In the genomic region with DNA sequence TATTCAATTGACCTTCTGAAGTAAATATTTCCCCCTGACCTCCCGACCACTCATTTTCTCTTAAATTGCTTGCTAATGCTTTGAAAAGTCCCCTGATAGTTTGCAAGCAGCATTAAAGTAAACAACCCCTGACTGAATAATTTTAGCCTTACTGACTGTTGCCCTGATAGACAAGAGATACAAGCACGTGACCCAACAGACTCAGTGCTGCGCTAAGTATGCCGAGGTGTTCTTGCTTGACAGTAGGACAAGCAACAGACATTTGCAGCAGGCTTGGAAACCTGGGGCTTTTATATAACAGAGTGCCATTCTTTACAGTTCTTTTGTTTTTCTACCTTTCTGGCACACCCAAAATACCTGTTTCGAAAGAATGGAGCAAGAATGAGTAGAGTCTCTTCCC, we compare ENCODE assay signal across 11 mouse cellular contexts.
DNase-seq lines count a peak whose midpoint lies in the region; ATAC-seq and TF ChIP-seq lines count a peak whose summit lies in the region.
"Had no signal": no experiment of that assay in that cellular context is flagged by ENCODE, and none has a peak within 500 bp of the region (broad histone marks: within the 10 kb centered on the region; RNA-seq: fewer than 3 reads in every experiment).

No protein-coding gene starts in this region.

- no peak overlapping the region for H3K9ac ChIP-seq in heart, postnatal 0 days (replicated peaks; ENCODE audit: low read depth, low read length)
- H3K9ac ChIP-seq in embryonic facial prominence, embryonic 12.5 days = no peak overlapping the region
- no peak overlapping the region for H3K9ac ChIP-seq in hindbrain, embryonic 12.5 days
- no peak overlapping the region for H3K9ac ChIP-seq in midbrain, embryonic 15.5 days

- TF ChIP-seq EP300 in heart, postnatal 0 days (IDR thresholded peaks at IDR 0.05; ENCODE audit: low read depth) = no peak

- no peaks in the 10 kb centered on the region for H3K4me1 ChIP-seq in heart, postnatal 0 days (ENCODE audit: control insufficient read depth, insufficient read depth)
- no peaks in the 10 kb centered on the region for H3K4me1 ChIP-seq in embryonic facial prominence, embryonic 12.5 days
- peaks cover 7% of the 10 kb centered on the region for H3K4me1 ChIP-seq in hindbrain, embryonic 12.5 days
- H3K4me1 ChIP-seq in midbrain, embryonic 15.5 days = peaks cover 8% of the 10 kb centered on the region; the same call in 1 of the 2 replicates

- no peak for TF ChIP-seq CTCF in heart, postnatal 0 days (IDR thresholded peaks at IDR 0.05; ENCODE audit: low read depth)

- 72% methylated on average over 5 of the region's 5 CpGs for WGBS in heart, postnatal 0 days
- 46% methylated on average over 5 of the region's 5 CpGs for WGBS in embryonic facial prominence, embryonic 12.5 days
- 63% methylated on average over 5 of the region's 5 CpGs for WGBS in hindbrain, embryonic 12.5 days
- WGBS in midbrain, embryonic 15.5 days = 70% methylated on average over 5 of the region's 5 CpGs

- no peak for ATAC-seq in heart, postnatal 0 days (ENCODE audit: insufficient read depth, low read depth)
- no peak for ATAC-seq in embryonic facial prominence, embryonic 12.5 days (ENCODE audit: insufficient number of reproducible peaks, insufficient read depth, low FRiP score, low TSS enrichment)
- peak; percentile 56; the same call in 1 of the 2 replicates for ATAC-seq in hindbrain, embryonic 12.5 days (ENCODE audit: low FRiP score)
- ATAC-seq in midbrain, embryonic 15.5 days (replicated peaks) = peak; percentile 43; the same call in 1 of the 2 replicates
- ATAC-seq in activated CD4-positive, CD25-positive, alpha-beta regulatory T cell, adult 4 months = no peak

- H3K4me3 ChIP-seq in heart, postnatal 0 days (ENCODE audit: low read depth, low read length) = no peak overlapping the region
- no peak overlapping the region for H3K4me3 ChIP-seq in embryonic facial prominence, embryonic 12.5 days
- H3K4me3 ChIP-seq in hindbrain, embryonic 12.5 days = 0 out of 2 replicates have a peak overlapping the region, but pooled peaks have one; percentile 14
- H3K4me3 ChIP-seq in midbrain, embryonic 15.5 days = no peak overlapping the region

- no peak for DNase-seq in heart, postnatal 0 days (ENCODE audit: low spot score)
- DNase-seq in heart, adult 9 months (ENCODE audit: low spot score in 2 of 2) = no peak
- DNase-seq in urinary bladder, postnatal 36 days (ENCODE audit: low spot score in 2 of 2) = no peak
- no peak for DNase-seq in adipocyte (ENCODE audit: low spot score)
- DNase-seq: kidney, adult 11 months; thymus, postnatal 25 days had no signal

- H3K27me3 ChIP-seq in heart, postnatal 0 days (ENCODE audit: control insufficient read depth, insufficient read depth, low read length) = no peaks in the 10 kb centered on the region
- H3K27me3 ChIP-seq in embryonic facial prominence, embryonic 12.5 days = no peaks in the 10 kb centered on the region
- no peaks in the 10 kb centered on the region for H3K27me3 ChIP-seq in hindbrain, embryonic 12.5 days
- no peaks in the 10 kb centered on the region for H3K27me3 ChIP-seq in midbrain, embryonic 15.5 days (replicated peaks)
- H3K27me3 ChIP-seq: CH12.LX had no signal

- H3K4me2 ChIP-seq in heart, postnatal 0 days (ENCODE audit: low read depth, low read length) = peak overlapping the region; percentile 7; the same call in 1 of the 2 replicates
- peak overlapping the region; percentile 39; the same call in 1 of the 2 replicates for H3K4me2 ChIP-seq in embryonic facial prominence, embryonic 12.5 days (replicated peaks)
- H3K4me2 ChIP-seq in hindbrain, embryonic 12.5 days (replicated peaks) = peak overlapping the region; percentile 50
- peak overlapping the region; percentile 39; the same call in 1 of the 2 replicates for H3K4me2 ChIP-seq in midbrain, embryonic 15.5 days

- no peaks in the 10 kb centered on the region for H3K9me3 ChIP-seq in heart, postnatal 0 days (replicated peaks; ENCODE audit: control insufficient read depth, low read length)
- no peaks in the 10 kb centered on the region for H3K9me3 ChIP-seq in embryonic facial prominence, embryonic 12.5 days
- H3K9me3 ChIP-seq in hindbrain, embryonic 12.5 days (replicated peaks) = no peaks in the 10 kb centered on the region
- H3K9me3 ChIP-seq in midbrain, embryonic 15.5 days = no peaks in the 10 kb centered on the region

- no peaks in the 10 kb centered on the region for H3K36me3 ChIP-seq in heart, postnatal 0 days (replicated peaks; ENCODE audit: control insufficient read depth, insufficient read depth, low read length)
- no peaks in the 10 kb centered on the region for H3K36me3 ChIP-seq in embryonic facial prominence, embryonic 12.5 days
- H3K36me3 ChIP-seq in hindbrain, embryonic 12.5 days = no peaks in the 10 kb centered on the region
- H3K36me3 ChIP-seq in midbrain, embryonic 15.5 days (replicated peaks) = no peaks in the 10 kb centered on the region

- H3K27ac ChIP-seq in heart, postnatal 0 days (ENCODE audit: low read depth) = no peak overlapping the region
- H3K27ac ChIP-seq in embryonic facial prominence, embryonic 12.5 days = no peak overlapping the region
- H3K27ac ChIP-seq in hindbrain, embryonic 12.5 days = no peak overlapping the region
- no peak overlapping the region for H3K27ac ChIP-seq in midbrain, embryonic 15.5 days

Comparison
In these comparisons a context has a peak if more than half of its experiments do, and no peak if none do; other contexts are left out.
1. ATAC-seq: peak in hindbrain, embryonic 12.5 days (single experiment) and midbrain, embryonic 15.5 days (single experiment); none in heart, postnatal 0 days (single experiment), embryonic facial prominence, embryonic 12.5 days (single experiment) and activated CD4-positive, CD25-positive, alpha-beta regulatory T cell, adult 4 months (single experiment).
2. Peak in every context shown above with its lines, with median percentiles within 50 percentile points of each other: H3K4me2 ChIP-seq.